Mouse (Mus musculus) bone marrow macrophage, adult 2 months (primary cell): Measurements from ENCODE around the gene Krtap5-5. TPM values are rescaled to one million over a fixed set of nuclear protein-coding genes. Genes with fewer than 3 reads are reported as not detected.
"Not testable (repeated sequence)": the region's sequence is repeated elsewhere in the genome, so short reads cannot be mapped to it uniquely, and the experiment has no call there.

Experiments
- H3K27ac ChIP-seq: 2 replicates; pipeline ENCODE4 v1.5.1; 2012; ENCODE audit warnings: low read depth, low read length; ENCODE audit not compliant: insufficient read depth
- H3K4me1 ChIP-seq: 2 replicates; pipeline ENCODE4 v1.6.1; 2012; ENCODE audit warnings: low read length; ENCODE audit not compliant: control insufficient read depth, insufficient read depth
- H3K4me3 ChIP-seq: 2 replicates; pipeline ENCODE4 v1.5.1; 2012; ENCODE audit warnings: mild to moderate bottlenecking, low read length, moderate library complexity; ENCODE audit not compliant: insufficient read depth
- CTCF ChIP-seq: IDR thresholded peaks from 2 replicates; pipeline ENCODE4 v1.5.1; 2012; ENCODE audit warnings: low read depth, mild to moderate bottlenecking, low read length, moderate library complexity
- POLR2A ChIP-seq: IDR thresholded peaks from 2 replicates; pipeline ENCODE4 v1.6.1; 2012; ENCODE audit warnings: mild to moderate bottlenecking, low read depth, low read length, borderline replicate concordance
- polyA plus RNA-seq: library from polyadenylated mRNA; stranded (reverse); fragments of >200 nt; gene quantifications from 2 replicates; pipeline ENCODE4 v1.2.4, GENCODE M21; 2012; ENCODE audit not compliant: missing spikeins, insufficient read depth, insufficient read length

The Krtap5-5 gene
- polyA plus RNA-seq = not detected in 2 replicates

DNA sequence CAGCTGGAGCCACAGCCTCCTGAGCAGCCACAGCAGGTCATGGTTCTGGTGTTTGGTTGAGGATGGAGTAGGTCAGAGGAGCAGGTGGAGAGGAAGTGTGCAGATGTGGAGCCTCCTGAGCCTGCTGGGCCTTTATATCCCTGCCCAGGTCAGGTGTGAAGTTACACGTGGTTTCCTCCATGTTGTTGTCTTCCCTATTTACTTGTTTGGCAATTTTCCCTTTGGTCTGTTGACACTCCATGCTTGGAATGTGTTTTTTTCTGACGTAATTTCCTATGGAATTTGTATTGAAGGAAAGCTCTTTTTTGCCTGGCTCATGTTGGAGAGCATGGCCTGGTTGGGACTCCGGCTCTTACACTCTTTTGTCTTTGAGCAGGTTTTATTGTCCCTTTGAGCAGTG is at the start of gene Krtap5-5:
TSS of gene Krtap5-5 (minus strand) at position 101 of the 400 bp plus-strand sequence.
- not testable (repeated sequence) for H3K4me3 ChIP-seq, H3K27ac ChIP-seq, H3K4me1 ChIP-seq

DNA sequence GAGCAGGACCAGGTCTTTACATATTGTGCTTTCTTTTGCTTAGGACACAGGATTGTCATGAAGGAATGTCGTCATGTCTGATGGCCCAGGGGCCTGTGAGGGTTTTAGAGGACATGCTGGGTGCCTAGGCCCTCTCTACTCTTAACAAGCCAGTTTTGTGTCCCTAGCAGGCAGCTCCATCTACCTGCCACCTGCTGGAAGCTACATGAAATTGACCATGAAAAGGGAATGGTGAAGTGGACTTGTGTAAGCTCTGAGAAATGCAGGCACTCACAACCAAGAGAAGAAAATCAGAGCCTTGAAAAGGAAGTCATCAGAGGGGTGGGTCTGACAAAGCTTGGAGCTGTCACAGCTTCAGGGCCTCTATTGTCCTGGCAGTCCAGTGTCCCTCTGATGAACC is 49.5 kb upstream of the Krtap5-5 start:
- H3K4me1 ChIP-seq, H3K4me3 ChIP-seq, H3K27ac ChIP-seq: not testable (repeated sequence)

DNA sequence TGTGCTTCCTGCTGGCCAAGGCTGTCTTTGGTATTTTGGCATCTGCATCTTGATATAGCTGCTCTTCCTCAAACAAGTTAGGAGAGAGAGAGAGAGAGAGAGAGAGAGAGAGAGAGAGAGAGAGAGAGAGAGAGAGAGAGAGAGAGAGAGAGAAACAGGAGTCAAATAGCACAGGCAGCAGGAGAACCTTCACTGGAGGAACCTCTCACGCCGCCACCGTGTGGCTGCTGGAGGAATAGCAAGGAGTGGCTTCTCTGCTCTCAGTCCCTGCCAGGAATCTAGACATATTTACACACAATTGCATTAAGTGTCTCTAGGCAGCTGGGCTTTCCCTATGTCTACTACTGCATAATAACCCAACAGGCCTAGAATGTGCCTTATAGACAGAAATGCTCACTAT is 48.4 kb upstream of the Krtap5-5 start:
- TF ChIP-seq CTCF = 0 out of 2 replicates have a peak, but pooled peaks have one; percentile 21
- not testable (repeated sequence) for H3K4me3 ChIP-seq

GRCm38 (mm10) chr7:142274263-142274662 is 44.5 kb upstream of the Krtap5-5 start, which contains the start of gene Gm4559:
TSS of gene Gm4559 (minus strand) at chr7:142274363.
- H3K4me3 ChIP-seq, H3K27ac ChIP-seq, H3K4me1 ChIP-seq: not testable (repeated sequence)

More for the DNA sequence above, 48.4 kb upstream of the Krtap5-5 start:
- not testable (repeated sequence) for H3K27ac ChIP-seq, H3K4me1 ChIP-seq

DNA sequence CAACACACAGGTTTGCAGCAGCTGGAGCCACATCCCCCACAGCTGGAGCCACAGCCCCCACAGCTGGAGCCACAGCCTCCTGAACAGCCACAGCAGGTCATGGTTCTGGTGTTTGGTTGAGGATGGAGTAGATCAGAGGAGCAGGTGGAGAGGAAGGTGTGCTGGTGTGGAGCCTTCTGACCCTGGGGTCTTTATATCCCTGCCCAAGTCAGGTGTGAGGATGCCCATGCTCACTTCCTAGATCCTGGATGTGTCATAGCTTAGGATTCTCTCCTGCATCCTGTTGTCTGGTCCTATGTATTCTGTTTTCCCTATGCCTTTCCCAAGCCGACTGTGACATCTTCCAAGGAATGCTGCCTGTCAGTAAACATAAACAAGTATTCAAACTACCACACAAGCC is 28.5 kb upstream of the Krtap5-5 start, which contains the start of gene Gm2431:
TSS of gene Gm2431 (minus strand) at position 101 of the 400 bp plus-strand sequence.
- H3K4me1 ChIP-seq, H3K4me3 ChIP-seq, H3K27ac ChIP-seq: not testable (repeated sequence)

GRCm38 (mm10) chr7:142255517-142255916 is 25.7 kb upstream of the Krtap5-5 start:
- TF ChIP-seq CTCF = peak; percentile 46; the same call in 1 of the 2 replicates
- no peak for TF ChIP-seq POLR2A

GRCm38 (mm10) chr7:142249824-142250223 is 20.1 kb upstream of the Krtap5-5 start:
- no peak overlapping the region for H3K4me3 ChIP-seq
- TF ChIP-seq CTCF = peak; percentile 30; the same call in 1 of the 2 replicates
- TF ChIP-seq POLR2A = no peak
- no peak overlapping the region for H3K27ac ChIP-seq
- H3K4me1 ChIP-seq = no peaks in the 10 kb centered on the region

More at GRCm38 (mm10) chr7:142255517-142255916, 25.7 kb upstream of the Krtap5-5 start:
- Histone ChIP-seq H3K4me1 (no peaks in the 10 kb centered on the region), H3K27ac (no peak overlapping the region), H3K4me3 (no peak overlapping the region)

- no peaks in the 10 kb centered on the region for H3K4me1 ChIP-seq
- no peak within 1 kb of the TSS for H3K4me3 ChIP-seq
- no peak within 1 kb of the TSS for H3K27ac ChIP-seq
- no peak for TF ChIP-seq POLR2A
- no peak for TF ChIP-seq CTCF
These were observed 11.2 kb upstream of the Krtap5-5 start, which contains the start of gene Gm40460 for GRCm38 (mm10) chr7:142240978-142241377. TSS of gene Gm40460 (minus strand) at chr7:142241078.

DNA sequence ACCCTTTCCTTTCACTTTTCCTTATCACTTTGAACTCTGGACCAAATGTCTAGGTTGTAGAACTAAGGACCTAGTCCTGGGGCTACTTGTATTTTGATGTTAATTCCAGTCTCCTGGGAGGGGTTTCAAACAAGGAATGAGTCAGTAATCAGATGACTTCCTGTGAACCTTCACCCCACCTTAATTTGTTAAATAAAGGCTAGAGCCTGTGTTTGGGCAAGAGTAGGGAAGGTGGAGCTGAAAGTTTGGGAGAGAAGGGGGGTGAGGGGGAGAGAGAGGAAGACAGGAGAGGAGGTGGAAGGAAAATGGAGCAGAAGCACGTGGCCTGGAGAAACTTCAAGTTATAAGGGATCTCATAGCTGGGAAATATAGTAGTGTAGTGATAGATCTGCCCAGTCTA is 1.8 kb upstream of the Krtap5-5 start:
- H3K4me3 ChIP-seq = no peak overlapping the region
- no peaks in the 10 kb centered on the region for H3K4me1 ChIP-seq
- no peak for TF ChIP-seq POLR2A
- no peak for TF ChIP-seq CTCF
- no peak overlapping the region for H3K27ac ChIP-seq

DNA sequence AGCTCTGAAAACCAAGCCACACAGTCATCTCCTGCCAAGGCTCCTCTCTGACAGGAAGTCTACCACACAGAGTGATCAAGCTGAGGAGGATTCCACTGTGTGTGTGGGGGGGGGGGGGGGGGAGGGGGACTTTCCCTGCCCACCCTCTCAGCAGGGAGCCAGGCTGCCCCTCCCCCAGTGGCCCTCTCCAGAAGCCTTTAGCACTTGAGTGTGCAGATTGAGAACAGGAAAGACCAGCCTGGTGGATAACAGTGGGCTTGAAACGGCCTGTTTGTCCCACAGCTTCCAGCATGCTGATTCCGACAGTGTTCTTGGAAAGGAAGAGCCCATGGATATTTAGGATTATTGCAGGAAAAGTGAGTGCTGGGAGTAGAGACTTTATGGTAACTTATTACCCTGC is 5.3 kb downstream of the Krtap5-5 start:
- no peak overlapping the region for H3K27ac ChIP-seq
- no peak overlapping the region for H3K4me3 ChIP-seq
- TF ChIP-seq CTCF = no peak
- H3K4me1 ChIP-seq = no peaks in the 10 kb centered on the region

DNA sequence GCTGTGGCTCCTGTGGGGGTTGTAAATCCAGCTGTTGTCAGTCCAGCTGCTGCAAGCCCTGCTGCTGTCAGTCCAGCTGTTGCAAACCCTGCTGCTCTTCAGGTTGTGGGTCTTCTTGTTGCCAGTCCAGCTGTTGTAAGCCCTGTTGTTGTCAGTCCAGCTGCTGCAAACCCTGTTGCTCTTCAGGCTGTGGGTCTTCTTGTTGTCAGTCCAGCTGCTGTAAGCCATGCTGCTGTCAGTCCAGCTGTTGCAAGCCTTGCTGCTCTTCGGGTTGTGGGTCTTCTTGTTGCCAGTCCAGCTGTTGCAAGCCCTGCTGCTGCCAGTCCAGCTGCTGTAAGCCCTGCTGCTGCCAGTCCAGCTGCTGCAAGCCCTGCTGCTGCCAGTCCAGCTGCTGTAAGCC is 17.6 kb downstream of the Krtap5-5 start:
- H3K27ac ChIP-seq, H3K4me3 ChIP-seq, H3K4me1 ChIP-seq: not testable (repeated sequence)
